Mouse (Mus musculus) liver, adult 2 months (tissue): ENCODE results near the gene Itgax. TPM values are rescaled to one million over a fixed set of nuclear protein-coding genes. Genes with fewer than 3 reads are reported as not detected.

Source experiments
- DNase-seq: peaks from one replicate; pipeline ENCODE4 v3.0.0-alpha.2; 2011; ENCODE audit warnings: low read depth, low spot score; ENCODE audit errors: extremely low read depth
- H3K27ac ChIP-seq: fragments of 200-500 bp; replicated peaks from 2 replicates; pipeline ENCODE4 v1.5.1; 2012; ENCODE audit warnings: low read depth, mild to moderate bottlenecking, control low read depth, inconsistent platforms, low read length; ENCODE audit not compliant: insufficient read depth
- H3K27me3 ChIP-seq: fragments of 200-500 bp; 2 replicates; pipeline ENCODE4 v1.6.1; 2012; ENCODE audit warnings: mild to moderate bottlenecking, moderate library complexity, low read length, inconsistent platforms; ENCODE audit not compliant: control insufficient read depth, insufficient read depth
- H3K36me3 ChIP-seq: fragments of 200-500 bp; 2 replicates; pipeline ENCODE4 v1.6.1; 2012; ENCODE audit warnings: low read length, inconsistent platforms; ENCODE audit not compliant: control insufficient read depth, insufficient read depth
- H3K4me1 ChIP-seq: fragments of 200-500 bp; 2 replicates; pipeline ENCODE4 v1.6.1; 2011; ENCODE audit warnings: low read length; ENCODE audit not compliant: control insufficient read depth, insufficient read depth
- H3K4me3 ChIP-seq: fragments of 200-500 bp; 2 replicates; pipeline ENCODE4 v1.5.1; 2011; ENCODE audit warnings: low read depth, mild to moderate bottlenecking, control low read depth, low read length, moderate library complexity; ENCODE audit not compliant: insufficient read depth
- H3K79me2 ChIP-seq: fragments of 200-500 bp; 2 replicates; pipeline ENCODE4 v1.6.1; 2012; ENCODE audit warnings: inconsistent platforms, mild to moderate bottlenecking, low read length, moderate library complexity; ENCODE audit not compliant: control insufficient read depth, insufficient read depth
- H3K9ac ChIP-seq: fragments of 200-500 bp; 2 replicates; pipeline ENCODE4 v1.6.1; 2012; ENCODE audit warnings: low read depth, mild to moderate bottlenecking, control low read depth, inconsistent platforms, low read length
- CTCF ChIP-seq: fragments of 200-500 bp; IDR thresholded peaks from 2 replicates; pipeline ENCODE4 v1.5.1; 2011; ENCODE audit warnings: low read depth, low read length, control low read depth
- POLR2A ChIP-seq: fragments of 200-500 bp; IDR thresholded peaks from 2 replicates; pipeline ENCODE4 v1.6.1; 2011; ENCODE audit warnings: low read length, control low read depth; ENCODE audit not compliant: insufficient read depth; ENCODE audit errors: extremely low read depth
- WGBS: fragments of 180-500 bp; shearing (Covaris S2); methylation state at CpG from one replicate; pipeline ENCODE4 v1.1.7; 2018; 5-methylcytosine and 5-hydroxymethylcytosine counted together
- polyA plus RNA-seq: library from polyadenylated mRNA; depleted of rRNA; stranded (reverse); fragments of >200 nt; gene quantifications from 2 replicates; pipeline ENCODE4 v1.2.3, GENCODE M21; 2012; rRNA removed
- total RNA-seq: library from RNA; depleted of rRNA; stranded (reverse); fragments of >200 nt; gene quantifications from 2 replicates; pipeline ENCODE4 v1.2.3, GENCODE M21; 2014; rRNA removed

Gene Itgax
- total and polyA plus RNA-seq, 2 experiments = 0.46 to 0.56 TPM

GRCm38 (mm10) chr7:128169996-128170395 lies 40.6 kb downstream of the Itgax start:
- 88% methylated on average over 3 of the region's 3 CpGs for WGBS
- Histone ChIP-seq H3K4me3 (no peak overlapping the region), H3K27me3 (no peaks in the 10 kb centered on the region), H3K79me2 (no peaks in the 10 kb centered on the region), H3K36me3 (no peaks in the 10 kb centered on the region), H3K4me1 (no peaks in the 10 kb centered on the region), H3K27ac (no peak overlapping the region), H3K9ac (no peak overlapping the region)
- DNase-seq = no peak
- no peak for TF ChIP-seq CTCF
- TF ChIP-seq POLR2A = no peak

GRCm38 (mm10) chr7:128178385-128178784 lies 49.0 kb downstream of the Itgax start:
- WGBS = 71% methylated on average over 2 of the region's 2 CpGs
- TF ChIP-seq CTCF (no peak), POLR2A (no peak)

GRCm38 (mm10) chr7:128180126-128180525 lies 50.8 kb downstream of the Itgax start:
- WGBS = 77% methylated on average over 7 of the region's 7 CpGs
- Histone ChIP-seq H3K36me3 (no peaks in the 10 kb centered on the region), H3K79me2 (no peaks in the 10 kb centered on the region), H3K27me3 (no peaks in the 10 kb centered on the region), H3K9ac (no peak overlapping the region), H3K4me3 (no peak overlapping the region), H3K27ac (no peak overlapping the region), H3K4me1 (no peaks in the 10 kb centered on the region)
- TF ChIP-seq CTCF (no peak), POLR2A (no peak)
- DNase-seq = no peak

More at GRCm38 (mm10) chr7:128178385-128178784, 49.0 kb downstream of the Itgax start:
- no peak for DNase-seq
- Histone ChIP-seq H3K27ac (no peak overlapping the region), H3K27me3 (no peaks in the 10 kb centered on the region), H3K4me3 (no peak overlapping the region), H3K9ac (no peak overlapping the region), H3K36me3 (no peaks in the 10 kb centered on the region), H3K4me1 (no peaks in the 10 kb centered on the region), H3K79me2 (no peaks in the 10 kb centered on the region)

- Histone ChIP-seq H3K79me2 (no peaks in the 10 kb centered on the region), H3K27me3 (no peaks in the 10 kb centered on the region), H3K27ac (no peak overlapping the region), H3K9ac (no peak overlapping the region), H3K36me3 (no peaks in the 10 kb centered on the region), H3K4me3 (no peak overlapping the region), H3K4me1 (no peaks in the 10 kb centered on the region)
- DNase-seq = no peak
- TF ChIP-seq POLR2A = no peak
- no peak for TF ChIP-seq CTCF
- WGBS = 68% methylated on average over 6 of the region's 6 CpGs
Measured at GRCm38 (mm10) chr7:128180546-128180945, 51.2 kb downstream of the Itgax start.

GRCm38 (mm10) chr7:128181691-128182090 lies 52.3 kb downstream of the Itgax start:
- DNase-seq = no peak
- H3K4me1 ChIP-seq = no peaks in the 10 kb centered on the region
- 87% methylated on average over 10 of the region's 10 CpGs for WGBS
- H3K27me3 ChIP-seq = no peaks in the 10 kb centered on the region
- H3K27ac ChIP-seq = no peak overlapping the region
- H3K9ac ChIP-seq = no peak overlapping the region
- no peaks in the 10 kb centered on the region for H3K36me3 ChIP-seq
- no peak overlapping the region for H3K4me3 ChIP-seq
- no peaks in the 10 kb centered on the region for H3K79me2 ChIP-seq
- TF ChIP-seq POLR2A (no peak), CTCF (no peak)

Other genes starting within 250 kb of the Itgax start
- 2.3 and 2.5 TPM in 2 replicates for gene Prss53, start 238.6 kb upstream of the Itgax start, total RNA-seq
- gene Prss53, start 238.6 kb upstream of the Itgax start, polyA plus RNA-seq = 9.2 and 12.0 TPM in 2 replicates
- gene Gm21974, start 234.1 kb upstream of the Itgax start, total RNA-seq = not detected in 2 replicates
- gene Gm21974, start 234.1 kb upstream of the Itgax start, polyA plus RNA-seq = not detected in 2 replicates
- 261 and 316 TPM in 2 replicates for gene Vkorc1, start 233.9 kb upstream of the Itgax start, total RNA-seq
- gene Vkorc1, start 233.9 kb upstream of the Itgax start, polyA plus RNA-seq = 833 and 889 TPM in 2 replicates
- gene Bckdk, start 225.5 kb upstream of the Itgax start, total RNA-seq = 8.2 and 12.0 TPM in 2 replicates
- 17.5 and 19.8 TPM in 2 replicates for gene Bckdk, start 225.5 kb upstream of the Itgax start, polyA plus RNA-seq
- gene Kat8, start 217.0 kb upstream of the Itgax start, total RNA-seq = 15.8 and 18.3 TPM in 2 replicates
- 11.5 and 12.6 TPM in 2 replicates for gene Kat8, start 217.0 kb upstream of the Itgax start, polyA plus RNA-seq
- 2.9 and 5.9 TPM in 2 replicates for gene Prss8, start 199.4 kb upstream of the Itgax start, total RNA-seq
- 3.8 and 8.6 TPM in 2 replicates for gene Prss8, start 199.4 kb upstream of the Itgax start, polyA plus RNA-seq
- 8.1 and 8.7 TPM in 2 replicates for gene Prss36, start 182.8 kb upstream of the Itgax start, total RNA-seq
- gene Prss36, start 182.8 kb upstream of the Itgax start, polyA plus RNA-seq = 17.2 and 18.2 TPM in 2 replicates
- 28.6 and 31.5 TPM in 2 replicates for gene Fus, start 162.1 kb upstream of the Itgax start, total RNA-seq
- 64.8 and 102 TPM in 2 replicates for gene Fus, start 162.1 kb upstream of the Itgax start, polyA plus RNA-seq
- 1.5 and 2.8 TPM in 2 replicates for gene Pycard, start 135.7 kb upstream of the Itgax start, total RNA-seq
- 4.5 and 5.0 TPM in 2 replicates for gene Pycard, start 135.7 kb upstream of the Itgax start, polyA plus RNA-seq
- 0.28 TPM in 1 of 2 replicates, not detected in the other for gene Trim72, start 125.6 kb upstream of the Itgax start, total RNA-seq
- gene Trim72, start 125.6 kb upstream of the Itgax start, polyA plus RNA-seq = 0.15 and 0.19 TPM in 2 replicates
- gene Itgam, start 66.9 kb upstream of the Itgax start, total RNA-seq = 0.60 and 0.65 TPM in 2 replicates
- gene Itgam, start 66.9 kb upstream of the Itgax start, polyA plus RNA-seq = 0.29 and 0.83 TPM in 2 replicates
- gene Gm49368, start 66.9 kb upstream of the Itgax start, total RNA-seq = not detected in 2 replicates
- gene Gm49368, start 66.9 kb upstream of the Itgax start, polyA plus RNA-seq = 0.09 TPM in 1 of 2 replicates, not detected in the other
- 0.09 TPM in 1 of 2 replicates, not detected in the other for gene Itgad, start 24.8 kb downstream of the Itgax start, total RNA-seq
- 0.02 TPM in 1 of 2 replicates, not detected in the other for gene Itgad, start 24.8 kb downstream of the Itgax start, polyA plus RNA-seq
- gene Cox6a2, start 76.8 kb downstream of the Itgax start, total RNA-seq = 0.28 TPM in 1 of 2 replicates, not detected in the other
- gene Cox6a2, start 76.8 kb downstream of the Itgax start, polyA plus RNA-seq = 0.18 and 0.45 TPM in 2 replicates
- 2.1 and 3.2 TPM in 2 replicates for gene Armc5, start 107.8 kb downstream of the Itgax start, total RNA-seq
- 11.3 and 12.7 TPM in 2 replicates for gene Armc5, start 107.8 kb downstream of the Itgax start, polyA plus RNA-seq
- gene 9130023H24Rik, start 108.5 kb downstream of the Itgax start, total RNA-seq = 1.8 and 2.4 TPM in 2 replicates
- 0.91 and 1.4 TPM in 2 replicates for gene 9130023H24Rik, start 108.5 kb downstream of the Itgax start, polyA plus RNA-seq
- 0.65 and 1.1 TPM in 2 replicates for gene Tgfb1i1, start 117.3 kb downstream of the Itgax start, total RNA-seq
- gene Tgfb1i1, start 117.3 kb downstream of the Itgax start, polyA plus RNA-seq = 1.6 and 2.0 TPM in 2 replicates
- gene Slc5a2, start 136.1 kb downstream of the Itgax start, total RNA-seq = 0.07 TPM in 1 of 2 replicates, not detected in the other
- not detected in 2 replicates for gene Slc5a2, start 136.1 kb downstream of the Itgax start, polyA plus RNA-seq
- gene BC017158, start 168.6 kb downstream of the Itgax start, total RNA-seq = 15.2 and 19.2 TPM in 2 replicates
- gene BC017158, start 168.6 kb downstream of the Itgax start, polyA plus RNA-seq = 19.3 and 25.2 TPM in 2 replicates